Mouse (Mus musculus): ENCODE results near the gene Mbd3l1.

GRCm38 (mm10) chr9:18431687-18432086 is 46.5 kb upstream of the Mbd3l1 start:
- TF ChIP-seq CTCF (IDR thresholded peaks at IDR 0.05; ENCODE audit: extremely low read depth, insufficient read depth, low read length) = no peak
- TF ChIP-seq POLR2A (IDR thresholded peaks at IDR 0.05; ENCODE audit: extremely low read depth, insufficient read depth, low read length) = no peak

Measured in cortical plate, adult 2 months (tissue).